Mouse (Mus musculus): ENCODE measurements at regions not wholly inside any gene's neighbourhood (a gene's known extent, or its start where the extent isn't known, plus 50 kb on each side); places are given as distances from the start of the nearest gene placed in this dataset.

DNA sequence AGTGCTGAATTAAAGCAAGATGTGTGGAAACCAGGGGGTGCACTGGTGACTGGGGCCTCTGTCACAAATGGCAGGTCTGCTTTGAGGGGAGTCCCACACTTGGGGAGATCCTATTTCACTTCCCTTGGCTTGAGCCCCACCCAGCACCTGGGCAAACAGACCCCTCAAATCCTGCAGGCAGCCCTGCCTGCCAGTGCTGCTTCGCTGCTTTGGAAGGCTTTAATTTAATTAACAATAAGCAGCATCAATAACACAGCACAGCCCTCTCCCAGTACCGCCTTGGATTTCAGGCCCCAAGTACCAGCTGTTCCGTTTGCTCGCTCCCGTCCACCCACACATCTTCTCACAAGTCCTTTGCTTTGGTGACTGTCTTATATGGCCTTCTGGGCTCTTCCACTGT lies 193.6 kb downstream of the Ackr3 start:
- TF ChIP-seq CTCF (IDR thresholded peaks at IDR 0.05; ENCODE audit: low read depth, low read length) (no peak), GATA1 (IDR thresholded peaks at IDR 0.05; ENCODE audit: borderline replicate concordance, low read length) (no peak), TAL1 (conservative IDR thresholded peaks at IDR 0.05; ENCODE audit: low read depth, low read length) (no peak), GATA2 (IDR thresholded peaks at IDR 0.05; ENCODE audit: borderline replicate concordance, low read depth, low read length) (no peak), POLR2AphosphoS5 (IDR thresholded peaks at IDR 0.05; ENCODE audit: insufficient replicate concordance, low read depth, low read length) (no peak)
- ATAC-seq (ENCODE audit: extremely low read depth, insufficient number of reproducible peaks, low FRiP score, poor library complexity, severe bottlenecking), result no peak
- Histone ChIP-seq H3K4me3 (ENCODE audit: low read depth, low read length) (no peak overlapping the region), H3K36me3 (replicated peaks) (no peaks in the 10 kb centered on the region), H3K9me3 (replicated peaks) (peaks cover 78% of the 10 kb centered on the region), H3K4me1 (ENCODE audit: insufficient read depth, low read depth, low read length) (no peaks in the 10 kb centered on the region), H3K27me3 (ENCODE audit: insufficient read depth, low read length) (no peaks in the 10 kb centered on the region)
- no peak for DNase-seq (ENCODE audit: low spot score)

DNA sequence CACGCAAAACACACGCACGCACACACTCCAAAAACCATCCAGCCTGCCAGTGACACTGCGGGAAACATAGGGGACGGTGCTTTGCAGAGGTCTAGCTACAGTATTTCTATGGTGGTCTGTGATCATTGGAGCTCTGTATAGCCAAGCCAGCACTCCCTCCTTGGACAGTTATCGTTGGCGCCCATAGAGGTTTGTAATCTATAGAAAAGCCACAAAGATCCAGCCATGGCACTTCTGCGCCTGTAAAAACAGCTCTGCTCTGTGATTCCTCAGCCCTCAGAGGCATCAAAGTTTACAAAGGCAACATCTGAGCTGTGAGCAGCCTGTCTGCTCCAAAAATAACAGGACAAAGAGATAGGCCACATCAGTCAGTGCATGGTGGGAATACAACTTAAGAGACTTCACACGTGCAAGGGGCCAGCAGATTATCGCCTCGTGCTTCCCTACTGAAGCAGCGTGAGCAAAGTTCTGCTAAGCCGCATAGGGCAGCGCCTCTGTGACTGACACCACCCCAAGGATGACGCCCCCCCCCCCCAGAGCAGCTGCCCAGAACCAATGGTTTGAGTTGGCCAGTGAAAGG lies 194.7 kb downstream of the Ackr3 start:
- H3K4me1 ChIP-seq (ENCODE audit: insufficient read depth, low read depth, low read length), result no peaks in the 10 kb centered on the region
- TF ChIP-seq CTCF (IDR thresholded peaks at IDR 0.05; ENCODE audit: low read depth, low read length) (no peak), GATA1 (IDR thresholded peaks at IDR 0.05; ENCODE audit: borderline replicate concordance, low read length) (no peak), POLR2AphosphoS5 (IDR thresholded peaks at IDR 0.05; ENCODE audit: insufficient replicate concordance, low read depth, low read length) (no peak), GATA2 (IDR thresholded peaks at IDR 0.05; ENCODE audit: borderline replicate concordance, low read depth, low read length) (no peak), TAL1 (conservative IDR thresholded peaks at IDR 0.05; ENCODE audit: low read depth, low read length) (no peak)
- no peaks in the 10 kb centered on the region for H3K36me3 ChIP-seq (replicated peaks)
- DNase-seq (ENCODE audit: low spot score) (no peak), ATAC-seq (ENCODE audit: extremely low read depth, insufficient number of reproducible peaks, low FRiP score, poor library complexity, severe bottlenecking) (no peak)
- no peak overlapping the region for H3K4me3 ChIP-seq (ENCODE audit: low read depth, low read length)
- H3K27me3 ChIP-seq (ENCODE audit: insufficient read depth, low read length), result no peaks in the 10 kb centered on the region
- peaks cover 86% of the 10 kb centered on the region for H3K9me3 ChIP-seq (replicated peaks)

DNA sequence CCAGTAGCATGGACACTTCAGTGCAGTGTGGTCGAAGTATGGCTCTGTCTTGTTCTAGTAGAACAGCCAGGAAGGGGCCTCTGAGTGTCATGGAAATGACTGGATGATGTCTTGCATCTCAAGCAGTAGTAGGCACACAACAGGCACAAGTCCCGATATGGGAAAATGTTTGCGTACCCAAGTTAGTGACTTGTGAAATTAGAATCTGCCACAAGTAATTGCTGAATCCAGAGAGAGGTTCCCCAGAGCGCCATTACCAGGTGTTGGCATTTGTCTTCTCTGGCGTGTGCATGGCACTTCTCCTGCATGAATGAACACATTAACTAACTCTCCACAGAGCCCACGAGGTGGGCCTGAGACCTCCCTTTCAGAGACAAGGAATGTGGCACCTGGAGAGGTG lies 199.3 kb downstream of the Ackr3 start:
- DNase-seq (ENCODE audit: low spot score), result no peak
- no peak overlapping the region for H3K4me3 ChIP-seq (ENCODE audit: low read depth, low read length)
- H3K9me3 ChIP-seq (replicated peaks), result peaks cover 92% of the 10 kb centered on the region
- TF ChIP-seq CTCF (IDR thresholded peaks at IDR 0.05; ENCODE audit: low read depth, low read length) (no peak), GATA1 (IDR thresholded peaks at IDR 0.05; ENCODE audit: borderline replicate concordance, low read length) (no peak), GATA2 (IDR thresholded peaks at IDR 0.05; ENCODE audit: borderline replicate concordance, low read depth, low read length) (no peak), POLR2AphosphoS5 (IDR thresholded peaks at IDR 0.05; ENCODE audit: insufficient replicate concordance, low read depth, low read length) (no peak), TAL1 (conservative IDR thresholded peaks at IDR 0.05; ENCODE audit: low read depth, low read length) (no peak)
- no peaks in the 10 kb centered on the region for H3K4me1 ChIP-seq (ENCODE audit: insufficient read depth, low read depth, low read length)
- no peaks in the 10 kb centered on the region for H3K36me3 ChIP-seq (replicated peaks)
- no peak for ATAC-seq (ENCODE audit: extremely low read depth, insufficient number of reproducible peaks, low FRiP score, poor library complexity, severe bottlenecking)
- no peaks in the 10 kb centered on the region for H3K27me3 ChIP-seq (ENCODE audit: insufficient read depth, low read length)

DNA sequence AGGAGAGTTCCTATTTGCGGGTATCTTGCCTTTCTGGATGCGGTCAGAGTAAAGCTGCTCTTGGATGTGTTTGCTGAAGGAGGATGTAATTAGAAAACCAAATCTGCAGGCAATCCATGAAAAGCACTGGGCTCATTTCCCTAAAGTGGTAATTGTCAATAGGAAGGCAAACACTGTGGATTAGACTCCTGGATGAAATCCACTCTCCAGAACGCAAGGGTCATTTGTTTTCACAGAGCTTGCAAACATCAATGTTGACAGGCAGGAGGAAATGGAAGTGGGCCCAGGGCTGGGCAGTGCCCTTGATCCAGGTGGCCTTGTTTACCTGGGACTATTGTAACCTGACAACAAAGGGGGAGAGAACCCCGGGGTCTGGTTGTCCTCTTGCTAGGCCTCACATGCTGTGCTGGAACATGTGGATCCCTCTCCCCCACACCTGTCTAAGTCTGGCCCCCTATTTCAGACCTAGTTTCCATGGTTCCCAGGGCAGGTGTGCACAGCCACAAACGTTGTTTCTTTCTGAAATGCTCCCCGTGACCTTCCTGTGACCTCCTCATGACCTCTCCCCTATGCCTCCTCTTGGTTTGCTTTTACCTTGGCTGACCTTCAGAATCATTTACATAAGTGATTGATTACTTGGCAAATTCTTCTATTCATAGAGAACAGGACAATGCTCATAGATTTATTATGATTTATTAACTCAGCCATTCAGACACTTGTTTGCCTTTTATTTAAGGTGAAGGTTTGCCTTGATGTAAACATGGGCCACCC lies 197.9 kb upstream of the Cops8 start:
- DNase-seq (ENCODE audit: low spot score), result no peak

DNA sequence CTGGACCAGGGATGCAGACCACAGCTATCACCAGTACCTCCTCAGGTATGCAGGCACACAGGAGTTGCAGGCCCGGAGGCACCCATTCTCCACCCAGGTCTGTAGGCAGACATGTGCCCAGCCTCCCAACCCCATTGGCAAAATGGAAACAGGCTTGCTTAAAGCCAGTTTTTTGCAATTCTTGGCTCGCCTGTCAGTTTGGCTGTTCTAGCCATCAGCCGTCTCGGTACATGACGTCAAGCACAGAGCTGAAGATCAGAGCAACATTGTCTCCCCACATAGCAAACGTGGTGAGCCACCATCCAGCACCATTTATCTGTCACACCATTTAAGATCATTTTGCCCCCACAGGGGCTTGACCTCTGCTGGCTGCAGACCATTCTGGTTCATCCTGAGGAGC lies 196.1 kb upstream of the Cops8 start:
- TF ChIP-seq TAL1 (conservative IDR thresholded peaks at IDR 0.05; ENCODE audit: low read depth, low read length) (no peak), GATA2 (IDR thresholded peaks at IDR 0.05; ENCODE audit: borderline replicate concordance, low read depth, low read length) (no peak), GATA1 (IDR thresholded peaks at IDR 0.05; ENCODE audit: borderline replicate concordance, low read length) (no peak), CTCF (IDR thresholded peaks at IDR 0.05; ENCODE audit: low read depth, low read length) (no peak), POLR2AphosphoS5 (IDR thresholded peaks at IDR 0.05; ENCODE audit: insufficient replicate concordance, low read depth, low read length) (no peak)
- Histone ChIP-seq H3K27me3 (ENCODE audit: insufficient read depth, low read length) (no peaks in the 10 kb centered on the region), H3K4me3 (ENCODE audit: low read depth, low read length) (no peak overlapping the region), H3K36me3 (replicated peaks) (no peaks in the 10 kb centered on the region), H3K4me1 (ENCODE audit: insufficient read depth, low read depth, low read length) (no peaks in the 10 kb centered on the region), H3K9me3 (replicated peaks) (peaks cover 90% of the 10 kb centered on the region)
- ATAC-seq (ENCODE audit: extremely low read depth, insufficient number of reproducible peaks, low FRiP score, poor library complexity, severe bottlenecking), result no peak
- no peak for DNase-seq (ENCODE audit: low spot score)

More for the DNA sequence above, 197.9 kb upstream of the Cops8 start:
- TF ChIP-seq GATA1 (IDR thresholded peaks at IDR 0.05; ENCODE audit: borderline replicate concordance, low read length), result no peak
- no peak for TF ChIP-seq GATA2 (IDR thresholded peaks at IDR 0.05; ENCODE audit: borderline replicate concordance, low read depth, low read length)
- TF ChIP-seq TAL1 (conservative IDR thresholded peaks at IDR 0.05; ENCODE audit: low read depth, low read length), result no peak
- no peak for TF ChIP-seq CTCF (IDR thresholded peaks at IDR 0.05; ENCODE audit: low read depth, low read length)
- no peak for TF ChIP-seq POLR2AphosphoS5 (IDR thresholded peaks at IDR 0.05; ENCODE audit: insufficient replicate concordance, low read depth, low read length)
- Histone ChIP-seq H3K36me3 (replicated peaks) (no peaks in the 10 kb centered on the region), H3K9me3 (replicated peaks) (peaks cover 90% of the 10 kb centered on the region), H3K27me3 (ENCODE audit: insufficient read depth, low read length) (no peaks in the 10 kb centered on the region), H3K4me3 (ENCODE audit: low read depth, low read length) (no peak overlapping the region), H3K4me1 (ENCODE audit: insufficient read depth, low read depth, low read length) (no peaks in the 10 kb centered on the region)
- ATAC-seq (ENCODE audit: extremely low read depth, insufficient number of reproducible peaks, low FRiP score, poor library complexity, severe bottlenecking), result no peak

- H3K4me3 ChIP-seq (ENCODE audit: low read depth, low read length), result no peak overlapping the region
- no peaks in the 10 kb centered on the region for H3K27me3 ChIP-seq (ENCODE audit: insufficient read depth, low read length)
- no peak for TF ChIP-seq CTCF (IDR thresholded peaks at IDR 0.05; ENCODE audit: low read depth, low read length)
- no peak for TF ChIP-seq GATA1 (IDR thresholded peaks at IDR 0.05; ENCODE audit: borderline replicate concordance, low read length)
- TF ChIP-seq POLR2AphosphoS5 (IDR thresholded peaks at IDR 0.05; ENCODE audit: insufficient replicate concordance, low read depth, low read length), result no peak
- no peak for TF ChIP-seq GATA2 (IDR thresholded peaks at IDR 0.05; ENCODE audit: borderline replicate concordance, low read depth, low read length)
- no peak for TF ChIP-seq TAL1 (conservative IDR thresholded peaks at IDR 0.05; ENCODE audit: low read depth, low read length)
- ATAC-seq (ENCODE audit: extremely low read depth, insufficient number of reproducible peaks, low FRiP score, poor library complexity, severe bottlenecking), result no peak
- H3K36me3 ChIP-seq (replicated peaks), result no peaks in the 10 kb centered on the region
- H3K9me3 ChIP-seq (replicated peaks), result peaks cover 87% of the 10 kb centered on the region
- no peak for DNase-seq (ENCODE audit: low spot score)
- H3K4me1 ChIP-seq (ENCODE audit: insufficient read depth, low read depth, low read length), result no peaks in the 10 kb centered on the region
Measured at GRCm38 (mm10) chr1:90408504-90409215, 194.1 kb upstream of the Cops8 start.
